Mouse (Mus musculus) liver, embryonic 12.5 days (tissue): Measurements from ENCODE around the gene Ttc39b. TPM values are rescaled to one million over a fixed set of nuclear protein-coding genes. Genes with fewer than 3 reads are reported as not detected.
"Not testable (repeated sequence)": the region's sequence is repeated elsewhere in the genome, so short reads cannot be mapped to it uniquely, and the experiment has no call there.

Source experiments
- ATAC-seq: fragments of 200-750 bp; cut with Nextera tagmentation; 2 replicates; pipeline ENCODE4 v1.8.0; 2017; ENCODE audit warnings: moderate number of reproducible peaks, mild to moderate bottlenecking, moderate library complexity
- H3K27ac ChIP-seq: fragments of 300-500 bp; sonication (generic); 2 replicates; pipeline ENCODE4 v1.5.1; 2016; ENCODE audit warnings: mild to moderate bottlenecking
- H3K27me3 ChIP-seq: fragments of 300-500 bp; sonication (generic); replicated peaks from 2 replicates; pipeline ENCODE4 v1.6.1; 2016; ENCODE audit warnings: mild to moderate bottlenecking, moderate library complexity
- H3K36me3 ChIP-seq: fragments of 300-500 bp; sonication (generic); 2 replicates; pipeline ENCODE4 v1.6.1; 2016; ENCODE audit warnings: mild to moderate bottlenecking, moderate library complexity
- H3K4me1 ChIP-seq: fragments of 300-500 bp; sonication (generic); 2 replicates; pipeline ENCODE4 v1.6.1; 2016
- H3K4me2 ChIP-seq: fragments of 300-500 bp; sonication (generic); 2 replicates; pipeline ENCODE4 v1.6.1; 2016; ENCODE audit warnings: mild to moderate bottlenecking, moderate library complexity
- H3K4me3 ChIP-seq: fragments of 300-500 bp; sonication (generic); 2 replicates; pipeline ENCODE4 v1.5.1; 2016; ENCODE audit warnings: mild to moderate bottlenecking, moderate library complexity
- H3K9ac ChIP-seq: fragments of 300-500 bp; sonication (generic); 2 replicates; pipeline ENCODE4 v1.6.1; 2016; ENCODE audit warnings: mild to moderate bottlenecking, moderate library complexity
- H3K9me3 ChIP-seq: fragments of 300-500 bp; sonication (generic); replicated peaks from 2 replicates; pipeline ENCODE4 v1.6.1; 2016; ENCODE audit warnings: mild to moderate bottlenecking, moderate library complexity
- WGBS: fragments of 180-500 bp; shearing (Covaris S2); methylation state at CpG from one replicate; pipeline ENCODE4 v1.1.7; 2016; ENCODE audit not compliant: insufficient replicate concordance; 5-methylcytosine and 5-hydroxymethylcytosine counted together
- polyA plus RNA-seq: library from polyadenylated mRNA; unstranded; fragments of >200 nt; fragmentation: Nextera tagmentation; extraction: Ambion mirVana; gene quantifications from 2 replicates; pipeline ENCODE4 v1.2.1, GENCODE M21; 2016

Gene Ttc39b
- polyA plus RNA-seq, 1 experiment from 2014 or later, result 4.3 TPM

GRCm38 (mm10) chr4:83264832-83265231 is 59.2 kb downstream of the Ttc39b start:
- Histone ChIP-seq H3K36me3 (0 out of 2 replicates have a peak, but pooled peaks cover 3% of the 10 kb centered on the region), H3K9ac (no peak overlapping the region), H3K27me3 (no peaks in the 10 kb centered on the region), H3K27ac (no peak overlapping the region), H3K4me2 (no peak overlapping the region), H3K9me3 (no peaks in the 10 kb centered on the region), H3K4me1 (no peaks in the 10 kb centered on the region; the same call in 1 of the 2 replicates), H3K4me3 (no peak overlapping the region)
- WGBS, result 68% methylated on average over 2 of the region's 2 CpGs
- no peak for ATAC-seq

- H3K4me3 ChIP-seq, result no peak overlapping the region
- 0 out of 2 replicates have a peak, but pooled peaks cover 3% of the 10 kb centered on the region for H3K36me3 ChIP-seq
- ATAC-seq, result no peak
- H3K9ac ChIP-seq, result no peak overlapping the region
- H3K4me1 ChIP-seq, result no peaks in the 10 kb centered on the region; the same call in 1 of the 2 replicates
- H3K27me3 ChIP-seq, result no peaks in the 10 kb centered on the region
- 20% methylated on average over 2 of the region's 2 CpGs for WGBS
- H3K9me3 ChIP-seq, result no peaks in the 10 kb centered on the region
- no peak overlapping the region for H3K4me2 ChIP-seq
- H3K27ac ChIP-seq, result no peak overlapping the region
These were observed 62.1 kb downstream of the Ttc39b start for GRCm38 (mm10) chr4:83261998-83262397.

- no peak overlapping the region for H3K4me2 ChIP-seq
- no peak for ATAC-seq
- 67% methylated on average over 4 of the region's 4 CpGs for WGBS
- no peak overlapping the region for H3K4me3 ChIP-seq
- no peaks in the 10 kb centered on the region for H3K4me1 ChIP-seq
- H3K27ac ChIP-seq, result no peak overlapping the region
- H3K9me3 ChIP-seq, result no peaks in the 10 kb centered on the region
- no peaks in the 10 kb centered on the region for H3K27me3 ChIP-seq
- no peak overlapping the region for H3K9ac ChIP-seq
- 0 out of 2 replicates have a peak, but pooled peaks cover 3% of the 10 kb centered on the region for H3K36me3 ChIP-seq
These were observed 64.4 kb downstream of the Ttc39b start for GRCm38 (mm10) chr4:83259690-83260089.

- Histone ChIP-seq H3K9me3 (no peaks in the 10 kb centered on the region), H3K36me3 (0 out of 2 replicates have a peak, but pooled peaks cover 3% of the 10 kb centered on the region), H3K4me2 (no peak overlapping the region), H3K4me3 (no peak overlapping the region), H3K9ac (no peak overlapping the region), H3K4me1 (no peaks in the 10 kb centered on the region), H3K27me3 (no peaks in the 10 kb centered on the region), H3K27ac (no peak overlapping the region)
- no peak for ATAC-seq
- 82% methylated on average over 3 of the region's 3 CpGs for WGBS
These were observed 65.8 kb downstream of the Ttc39b start for GRCm38 (mm10) chr4:83258273-83258672.

- 80% methylated on average over 17 of the region's 17 CpGs for WGBS
- H3K4me2 ChIP-seq, result no peak overlapping the region
- no peak overlapping the region for H3K27ac ChIP-seq
- H3K4me3 ChIP-seq, result no peak overlapping the region
- 0 out of 2 replicates have a peak, but pooled peaks cover 3% of the 10 kb centered on the region for H3K36me3 ChIP-seq
- no peaks in the 10 kb centered on the region for H3K27me3 ChIP-seq
- ATAC-seq, result no peak
- H3K4me1 ChIP-seq, result no peaks in the 10 kb centered on the region
- no peaks in the 10 kb centered on the region for H3K9me3 ChIP-seq
- no peak overlapping the region for H3K9ac ChIP-seq
These were observed 66.5 kb downstream of the Ttc39b start for GRCm38 (mm10) chr4:83257279-83258260.

- H3K27me3 ChIP-seq, result no peaks in the 10 kb centered on the region
- 83% methylated on average over 11 of the region's 11 CpGs for WGBS
- H3K9ac ChIP-seq, result no peak overlapping the region
- no peak overlapping the region for H3K4me2 ChIP-seq
- no peaks in the 10 kb centered on the region for H3K9me3 ChIP-seq
- H3K27ac ChIP-seq, result no peak overlapping the region
- no peak overlapping the region for H3K4me3 ChIP-seq
- ATAC-seq, result no peak
- no peaks in the 10 kb centered on the region for H3K4me1 ChIP-seq
- H3K36me3 ChIP-seq, result 0 out of 2 replicates have a peak, but pooled peaks cover 3% of the 10 kb centered on the region
These were observed 67.3 kb downstream of the Ttc39b start for GRCm38 (mm10) chr4:83256779-83257178.

GRCm38 (mm10) chr4:83254941-83255340 is 69.1 kb downstream of the Ttc39b start:
- Histone ChIP-seq H3K4me1 (no peaks in the 10 kb centered on the region), H3K9me3 (no peaks in the 10 kb centered on the region), H3K36me3 (no peaks in the 10 kb centered on the region), H3K4me2 (no peak overlapping the region), H3K27me3 (no peaks in the 10 kb centered on the region), H3K27ac (no peak overlapping the region), H3K4me3 (no peak overlapping the region), H3K9ac (no peak overlapping the region)
- 77% methylated on average over 10 of the region's 10 CpGs for WGBS
- ATAC-seq, result no peak

GRCm38 (mm10) chr4:83253679-83254078 is 70.4 kb downstream of the Ttc39b start:
- H3K36me3 ChIP-seq, result no peaks in the 10 kb centered on the region

GRCm38 (mm10) chr4:83243706-83244105 is 80.3 kb downstream of the Ttc39b start:
- Histone ChIP-seq H3K9ac (no peak overlapping the region), H3K27me3 (no peaks in the 10 kb centered on the region), H3K4me1 (no peaks in the 10 kb centered on the region), H3K4me3 (no peak overlapping the region), H3K9me3 (no peaks in the 10 kb centered on the region), H3K27ac (no peak overlapping the region), H3K36me3 (no peaks in the 10 kb centered on the region), H3K4me2 (no peak overlapping the region)
- 76% methylated on average over 10 of the region's 10 CpGs for WGBS
- ATAC-seq, result no peak

More at GRCm38 (mm10) chr4:83253679-83254078, 70.4 kb downstream of the Ttc39b start:
- 80% methylated on average over 6 of the region's 6 CpGs for WGBS
- H3K4me3 ChIP-seq, result no peak overlapping the region
- no peaks in the 10 kb centered on the region for H3K4me1 ChIP-seq
- H3K4me2 ChIP-seq, result no peak overlapping the region
- H3K27me3 ChIP-seq, result no peaks in the 10 kb centered on the region
- no peak overlapping the region for H3K27ac ChIP-seq
- H3K9me3 ChIP-seq, result no peaks in the 10 kb centered on the region
- ATAC-seq, result no peak
- H3K9ac ChIP-seq, result no peak overlapping the region

GRCm38 (mm10) chr4:83241630-83242029 is 82.4 kb downstream of the Ttc39b start:
- 66% methylated on average over 5 of the region's 5 CpGs for WGBS
- Histone ChIP-seq H3K27me3 (no peaks in the 10 kb centered on the region), H3K4me3 (no peak overlapping the region), H3K4me2 (no peak overlapping the region), H3K27ac (no peak overlapping the region), H3K9ac (no peak overlapping the region), H3K4me1 (no peaks in the 10 kb centered on the region), H3K36me3 (no peaks in the 10 kb centered on the region), H3K9me3 (no peaks in the 10 kb centered on the region)
- no peak for ATAC-seq

- ATAC-seq, result no peak
- no peak overlapping the region for H3K4me2 ChIP-seq
- WGBS, result 82% methylated on average over 5 of the region's 5 CpGs
These were observed 86.4 kb downstream of the Ttc39b start for GRCm38 (mm10) chr4:83237656-83238055.

GRCm38 (mm10) chr4:83235304-83235703 is 88.8 kb downstream of the Ttc39b start:
- H3K4me2 ChIP-seq, H3K9me3 ChIP-seq, H3K4me1 ChIP-seq, H3K27ac ChIP-seq, H3K9ac ChIP-seq, H3K27me3 ChIP-seq, H3K36me3 ChIP-seq, ATAC-seq, H3K4me3 ChIP-seq: not testable (repeated sequence)
- WGBS, result 67% methylated on average over 1 of the region's 3 CpGs

More at GRCm38 (mm10) chr4:83237656-83238055, 86.4 kb downstream of the Ttc39b start:
- no peaks in the 10 kb centered on the region for H3K27me3 ChIP-seq
- no peak overlapping the region for H3K9ac ChIP-seq
- no peaks in the 10 kb centered on the region for H3K36me3 ChIP-seq
- H3K4me3 ChIP-seq, result no peak overlapping the region
- no peak overlapping the region for H3K27ac ChIP-seq
- H3K4me1 ChIP-seq, result no peaks in the 10 kb centered on the region
- H3K9me3 ChIP-seq, result no peaks in the 10 kb centered on the region
